Mouse (Mus musculus) embryonic facial prominence, embryonic 13.5 days (tissue): Measurements from ENCODE around the gene Elf4. TPM values are rescaled to one million over a fixed set of nuclear protein-coding genes. Genes with fewer than 3 reads are reported as not detected.

ENCODE experiments used
- ATAC-seq: fragments of 200-750 bp; cut with Nextera tagmentation; 2 replicates; pipeline ENCODE4 v1.8.0; 2017; ENCODE audit warnings: low read depth; ENCODE audit not compliant: insufficient number of reproducible peaks, insufficient read depth, low FRiP score, low TSS enrichment
- H3K27ac ChIP-seq: fragments of 300-500 bp; sonication (generic); 2 replicates; pipeline ENCODE4 v1.5.1; 2015; ENCODE audit warnings: moderate library complexity, mild to moderate bottlenecking, inconsistent platforms
- H3K27me3 ChIP-seq: fragments of 300-500 bp; sonication (generic); 2 replicates; pipeline ENCODE4 v1.6.1; 2015; ENCODE audit warnings: mild to moderate bottlenecking, inconsistent platforms
- H3K36me3 ChIP-seq: fragments of 300-500 bp; sonication (generic); 2 replicates; pipeline ENCODE4 v1.6.1; 2015; ENCODE audit warnings: mild to moderate bottlenecking, inconsistent platforms
- H3K4me1 ChIP-seq: fragments of 300-500 bp; sonication (generic); 2 replicates; pipeline ENCODE4 v1.6.1; 2015; ENCODE audit warnings: inconsistent platforms
- H3K4me2 ChIP-seq: fragments of 300-500 bp; sonication (generic); 2 replicates; pipeline ENCODE4 v1.6.1; 2015; ENCODE audit warnings: moderate library complexity, mild to moderate bottlenecking, inconsistent platforms
- H3K4me3 ChIP-seq: fragments of 300-500 bp; sonication (generic); 2 replicates; pipeline ENCODE4 v1.5.1; 2015; ENCODE audit warnings: mild to moderate bottlenecking, inconsistent platforms
- H3K9ac ChIP-seq: fragments of 300-500 bp; sonication (generic); 2 replicates; pipeline ENCODE4 v1.6.1; 2015; ENCODE audit warnings: mild to moderate bottlenecking, inconsistent platforms
- H3K9me3 ChIP-seq: fragments of 300-500 bp; sonication (generic); 2 replicates; pipeline ENCODE4 v1.6.1; 2016; ENCODE audit warnings: inconsistent platforms
- WGBS: fragments of 180-500 bp; shearing (Covaris S2); methylation state at CpG from one replicate; pipeline ENCODE4 v1.1.7; 2015; ENCODE audit warnings: mixed read lengths; 5-methylcytosine and 5-hydroxymethylcytosine counted together
- polyA plus RNA-seq: library from polyadenylated mRNA; unstranded; fragments of >200 nt; fragmentation: Nextera tagmentation; extraction: Ambion mirVana; gene quantifications from 2 replicates; pipeline ENCODE4 v1.2.1, GENCODE M21; 2015

Elf4 gene
- polyA plus RNA-seq, 1 experiment from 2014 or later = 4.5 TPM

DNA sequence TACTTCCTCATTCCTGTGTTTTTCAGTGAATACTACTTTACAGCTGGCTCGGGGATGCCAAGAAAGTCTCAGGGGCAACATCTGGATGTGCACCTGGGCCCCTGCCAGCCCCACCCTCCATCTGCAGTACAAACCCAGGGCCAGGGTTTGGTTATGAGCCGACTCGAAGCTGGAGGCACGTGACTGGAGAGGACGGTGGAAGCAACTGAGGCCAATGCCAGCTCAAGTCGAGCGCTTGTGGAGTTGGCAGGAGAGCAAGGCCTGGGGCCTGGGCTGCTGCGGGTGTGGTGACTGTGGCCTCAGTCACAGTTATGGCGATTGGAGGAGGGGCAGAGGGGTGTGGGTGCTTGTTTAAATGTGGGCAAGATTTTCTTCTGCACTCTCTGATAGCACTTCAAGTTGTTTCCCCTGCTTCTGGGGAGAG, 27.4 kb downstream of the Elf4 start:
- no peak overlapping the region for H3K4me3 ChIP-seq
- no peaks in the 10 kb centered on the region for H3K27me3 ChIP-seq
- H3K4me1 ChIP-seq = peaks cover 9% of the 10 kb centered on the region
- H3K36me3 ChIP-seq = no peaks in the 10 kb centered on the region
- no peak overlapping the region for H3K9ac ChIP-seq
- H3K27ac ChIP-seq = no peak overlapping the region
- no peak for ATAC-seq
- no peak overlapping the region for H3K4me2 ChIP-seq
- WGBS = 60% methylated on average over 9 of the region's 9 CpGs
- no peaks in the 10 kb centered on the region for H3K9me3 ChIP-seq

DNA sequence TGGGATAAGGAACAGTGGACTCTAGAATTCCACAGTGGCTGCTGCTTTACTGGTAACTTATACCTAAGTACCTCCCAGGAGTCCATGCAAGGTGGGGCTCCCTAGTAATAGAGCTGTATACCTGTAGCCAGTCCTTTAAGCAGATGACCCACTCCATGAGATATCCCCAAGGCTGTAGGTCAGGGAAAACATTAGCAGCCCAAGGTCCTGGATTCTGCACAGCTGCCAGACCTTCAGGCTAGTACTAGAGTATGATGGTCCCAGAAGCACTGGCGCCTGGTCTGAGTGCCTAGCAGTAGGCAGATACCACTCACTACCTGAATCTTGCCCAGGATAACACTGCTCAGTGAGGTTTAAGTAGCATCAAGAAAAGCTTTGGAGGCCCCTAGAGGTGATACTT, 28.7 kb downstream of the Elf4 start:
- no peak overlapping the region for H3K4me2 ChIP-seq
- no peak overlapping the region for H3K4me3 ChIP-seq
- H3K27me3 ChIP-seq = no peaks in the 10 kb centered on the region
- no peak overlapping the region for H3K9ac ChIP-seq
- peaks cover 7% of the 10 kb centered on the region for H3K4me1 ChIP-seq
- ATAC-seq = no peak
- H3K9me3 ChIP-seq = no peaks in the 10 kb centered on the region
- no peak overlapping the region for H3K27ac ChIP-seq
- H3K36me3 ChIP-seq = no peaks in the 10 kb centered on the region
- 77% methylated on average over 1 of the region's 1 CpGs for WGBS

DNA sequence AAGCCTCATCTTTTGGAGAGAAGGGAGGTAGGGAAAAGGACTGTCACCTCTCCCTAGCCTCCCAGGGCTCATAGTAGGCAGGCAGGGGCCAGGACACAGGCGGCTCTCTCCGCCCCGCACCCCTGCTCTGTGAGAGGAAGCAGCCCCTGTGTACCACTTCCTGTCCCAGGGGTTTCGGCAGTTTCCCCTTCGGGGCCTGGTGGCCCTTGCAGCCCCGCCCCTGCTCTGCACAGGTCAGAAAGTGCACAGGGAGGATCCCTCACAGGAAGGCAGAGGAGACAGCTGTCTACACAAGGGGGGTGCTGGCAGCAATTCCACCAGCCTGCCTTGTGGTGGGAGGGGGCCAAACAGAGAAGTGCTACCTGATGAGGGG, 29.4 kb downstream of the Elf4 start:
- Histone ChIP-seq H3K4me3 (no peak overlapping the region), H3K36me3 (no peaks in the 10 kb centered on the region), H3K4me1 (no peaks in the 10 kb centered on the region), H3K9me3 (no peaks in the 10 kb centered on the region), H3K27ac (no peak overlapping the region), H3K4me2 (no peak overlapping the region), H3K27me3 (no peaks in the 10 kb centered on the region), H3K9ac (no peak overlapping the region)
- no peak for ATAC-seq
- 30% methylated on average over 6 of the region's 6 CpGs for WGBS

DNA sequence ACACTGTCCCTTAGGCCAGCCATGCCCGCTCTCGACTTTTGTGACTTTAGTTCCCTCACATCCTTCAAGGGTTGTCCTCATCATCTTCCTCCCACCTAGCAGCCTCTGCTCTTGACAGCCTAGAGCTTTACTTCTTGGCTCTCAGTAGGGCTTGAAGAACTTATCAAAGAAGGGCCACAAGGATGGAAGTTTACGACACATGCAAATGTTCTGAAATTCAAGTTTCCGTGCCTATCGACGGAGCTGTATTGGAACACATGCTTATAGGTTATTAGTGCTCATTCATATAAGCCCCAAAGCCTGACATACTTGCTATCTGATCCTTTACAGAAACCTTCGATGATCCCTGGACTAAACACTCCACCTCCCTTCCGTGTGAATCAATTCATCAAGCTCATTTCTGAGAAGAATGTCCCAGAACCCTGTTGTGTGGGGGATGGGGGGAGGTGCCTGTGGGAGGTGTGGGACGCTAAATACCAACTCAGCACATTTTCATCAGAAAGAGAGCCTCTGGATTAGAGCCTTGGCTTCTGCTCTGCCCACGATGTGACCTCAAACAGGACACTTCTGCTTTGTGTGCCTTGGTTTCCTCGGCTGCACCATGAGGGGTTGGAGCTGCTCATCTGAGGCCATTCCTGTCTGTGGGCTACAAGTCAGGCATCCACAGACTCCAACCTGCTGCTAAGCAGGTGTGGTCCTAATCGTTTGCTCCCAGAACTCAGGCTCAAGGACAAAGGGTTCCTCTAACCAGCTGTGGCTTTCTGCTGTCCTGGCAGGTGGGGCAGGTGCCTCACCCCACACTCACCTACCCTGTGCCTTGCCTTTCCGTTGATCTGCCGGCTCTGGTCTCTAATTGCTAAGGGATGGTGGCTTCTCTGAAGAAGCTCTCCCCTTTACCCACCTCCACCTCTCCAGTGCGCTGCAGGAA, 30.1 kb downstream of the Elf4 start:
- WGBS = 67% methylated on average over 15 of the region's 15 CpGs
- Histone ChIP-seq H3K9me3 (no peaks in the 10 kb centered on the region), H3K4me1 (no peaks in the 10 kb centered on the region), H3K4me2 (no peak overlapping the region), H3K9ac (no peak overlapping the region), H3K27ac (no peak overlapping the region), H3K27me3 (no peaks in the 10 kb centered on the region), H3K4me3 (no peak overlapping the region), H3K36me3 (no peaks in the 10 kb centered on the region)
- no peak for ATAC-seq

DNA sequence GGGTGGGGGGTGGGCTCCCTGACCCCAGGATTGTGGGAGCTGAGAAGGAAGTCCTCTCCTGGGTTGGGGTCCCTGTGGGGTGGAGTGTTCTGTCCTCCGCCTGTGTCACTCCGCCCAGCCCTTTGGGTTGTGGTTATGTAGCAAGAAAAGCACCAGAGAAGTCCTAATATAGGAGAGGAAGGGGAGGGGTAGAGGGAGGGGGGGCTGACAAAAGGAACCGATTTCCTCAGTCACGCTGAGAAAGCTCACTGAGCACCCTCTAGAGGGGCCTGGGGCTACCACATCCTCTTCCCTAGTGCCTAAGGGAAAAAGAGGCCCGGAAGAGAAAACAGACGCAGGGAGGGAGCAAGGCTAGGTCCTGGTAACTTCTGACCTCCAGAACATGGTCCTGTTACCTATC, 33.4 kb downstream of the Elf4 start:
- no peak overlapping the region for H3K27ac ChIP-seq
- H3K4me1 ChIP-seq = 0 out of 2 replicates have a peak, but pooled peaks cover under 1% of the 10 kb centered on the region
- ATAC-seq = no peak
- no peak overlapping the region for H3K9ac ChIP-seq
- no peaks in the 10 kb centered on the region for H3K36me3 ChIP-seq
- H3K27me3 ChIP-seq = no peaks in the 10 kb centered on the region
- no peak overlapping the region for H3K4me2 ChIP-seq
- WGBS = 47% methylated on average over 6 of the region's 6 CpGs
- no peak overlapping the region for H3K4me3 ChIP-seq
- H3K9me3 ChIP-seq = no peaks in the 10 kb centered on the region

DNA sequence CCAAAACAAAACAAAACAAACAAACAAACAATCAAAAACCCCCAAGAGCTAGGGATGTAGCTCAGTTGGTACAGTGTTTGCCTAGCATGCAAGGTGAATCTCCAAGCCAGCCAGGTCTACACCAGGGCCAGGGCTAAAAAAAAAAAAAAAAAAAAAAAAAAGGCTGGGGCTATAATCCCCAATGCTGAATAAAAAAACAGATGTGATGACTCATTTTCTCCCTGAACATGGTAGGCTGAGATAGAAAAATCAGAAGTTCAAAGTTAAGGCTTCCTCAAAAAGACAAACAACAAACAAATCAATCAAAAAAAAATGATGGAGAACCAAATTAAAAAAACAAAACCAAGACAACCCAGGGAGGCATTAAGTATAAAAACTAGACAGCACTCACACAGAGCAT, 33.8 kb downstream of the Elf4 start:
- no peaks in the 10 kb centered on the region for H3K36me3 ChIP-seq
- H3K27ac ChIP-seq = no peak overlapping the region
- H3K9ac ChIP-seq = no peak overlapping the region
- no peak overlapping the region for H3K4me2 ChIP-seq
- peaks cover 4% of the 10 kb centered on the region; the same call in 1 of the 2 replicates for H3K4me1 ChIP-seq
- no peak for ATAC-seq
- no peaks in the 10 kb centered on the region for H3K27me3 ChIP-seq
- no peak overlapping the region for H3K4me3 ChIP-seq
- H3K9me3 ChIP-seq = no peaks in the 10 kb centered on the region

DNA sequence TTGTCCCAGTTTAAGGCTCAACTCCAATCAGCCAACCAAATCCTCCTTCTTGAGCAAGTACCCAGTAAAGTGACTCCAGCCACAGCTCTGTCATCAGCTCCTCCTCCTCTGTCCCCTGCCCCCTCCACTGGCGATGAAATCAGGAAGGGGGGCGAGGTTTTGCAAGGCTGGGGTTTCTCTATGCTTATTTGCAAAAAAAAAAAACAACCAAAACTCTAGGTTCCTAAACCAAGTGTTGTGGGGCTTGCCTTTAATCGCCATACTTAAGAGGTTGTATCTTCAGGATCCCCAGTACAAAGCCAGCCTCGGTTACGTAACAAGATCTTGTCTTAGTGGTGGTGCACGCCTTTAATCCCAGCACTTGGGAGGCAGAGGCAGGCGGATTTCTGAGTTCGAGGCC, 34.3 kb downstream of the Elf4 start:
- Histone ChIP-seq H3K4me3 (no peak overlapping the region), H3K4me1 (peaks cover 4% of the 10 kb centered on the region; the same call in 1 of the 2 replicates), H3K27ac (no peak overlapping the region), H3K9me3 (no peaks in the 10 kb centered on the region), H3K27me3 (no peaks in the 10 kb centered on the region), H3K36me3 (no peaks in the 10 kb centered on the region), H3K4me2 (no peak overlapping the region), H3K9ac (no peak overlapping the region)
- no peak for ATAC-seq
- 79% methylated on average over 8 of the region's 8 CpGs for WGBS

DNA sequence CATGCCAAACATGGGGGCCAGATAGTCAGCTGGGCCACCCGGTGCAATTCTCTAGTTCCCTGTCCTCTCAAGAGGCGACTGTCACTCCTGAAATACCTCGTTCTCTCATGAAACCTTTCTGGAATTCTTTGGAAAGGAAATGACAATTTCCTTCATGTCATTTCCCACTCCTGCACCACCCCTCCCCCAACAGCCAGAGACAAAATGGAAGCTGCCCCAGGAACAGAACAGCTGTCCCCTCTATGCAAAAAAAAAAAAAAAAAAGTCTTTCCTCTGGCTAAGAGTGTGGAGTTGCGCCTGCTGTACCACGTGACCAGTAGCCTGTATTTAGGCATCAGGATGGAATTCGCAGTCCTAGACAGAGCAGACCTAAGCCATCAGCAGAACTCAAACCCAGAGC, 34.7 kb downstream of the Elf4 start:
- peaks cover 4% of the 10 kb centered on the region; the same call in 1 of the 2 replicates for H3K4me1 ChIP-seq
- 70% methylated on average over 6 of the region's 6 CpGs for WGBS
- H3K4me3 ChIP-seq = no peak overlapping the region
- H3K27ac ChIP-seq = no peak overlapping the region
- no peak overlapping the region for H3K4me2 ChIP-seq
- no peaks in the 10 kb centered on the region for H3K36me3 ChIP-seq
- H3K9ac ChIP-seq = no peak overlapping the region
- no peaks in the 10 kb centered on the region for H3K9me3 ChIP-seq
- no peaks in the 10 kb centered on the region for H3K27me3 ChIP-seq
- ATAC-seq = no peak

DNA sequence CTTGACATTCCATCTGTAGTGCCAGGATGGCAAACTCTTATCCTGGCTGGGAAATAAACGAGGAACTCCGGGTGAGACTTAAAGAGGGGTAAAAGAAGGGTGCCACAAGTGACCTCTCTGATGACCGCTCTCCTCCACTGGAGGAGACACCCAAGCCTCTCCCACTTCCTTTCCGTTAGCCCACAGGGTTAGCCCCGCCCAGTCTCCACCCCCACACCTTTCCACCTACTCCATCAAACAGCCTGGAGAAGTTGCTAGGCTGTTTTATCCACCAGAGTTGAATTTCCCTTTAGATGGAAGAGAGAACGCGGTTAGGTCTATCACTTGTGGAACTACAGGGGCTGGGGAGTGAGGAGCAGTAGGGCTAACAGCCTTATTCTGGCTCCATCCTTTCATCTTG, 37.7 kb downstream of the Elf4 start:
- 61% methylated on average over 7 of the region's 7 CpGs for WGBS

DNA sequence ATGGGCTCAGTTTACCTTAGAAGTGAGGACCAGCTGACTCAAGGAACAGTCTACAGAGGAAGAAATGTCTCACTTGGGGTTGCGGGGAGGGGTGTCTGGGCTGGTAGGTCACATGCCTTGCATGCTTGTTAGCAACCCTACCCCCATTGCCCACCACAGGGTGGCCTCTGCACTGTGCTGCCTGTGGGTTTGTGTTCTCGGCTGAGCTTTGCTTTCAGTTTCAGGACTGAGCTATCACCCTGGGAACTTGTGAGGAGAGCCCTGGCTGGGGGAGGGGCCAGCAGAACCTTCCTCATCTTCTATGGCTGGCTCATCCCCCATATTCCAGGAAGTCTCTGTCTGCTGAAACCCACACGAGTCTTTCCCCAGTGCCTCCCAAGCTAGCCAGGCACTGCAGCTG, 38.3 kb downstream of the Elf4 start:
- 0 out of 2 replicates have a peak overlapping the region, but pooled peaks have one; percentile 7 for H3K4me2 ChIP-seq
- no peak overlapping the region for H3K9ac ChIP-seq
- no peak for ATAC-seq
- H3K36me3 ChIP-seq = no peaks in the 10 kb centered on the region
- no peak overlapping the region for H3K4me3 ChIP-seq
- WGBS = 46% methylated on average over 3 of the region's 3 CpGs
- no peaks in the 10 kb centered on the region for H3K27me3 ChIP-seq
- H3K4me1 ChIP-seq = peaks cover 4% of the 10 kb centered on the region; the same call in 1 of the 2 replicates
- no peaks in the 10 kb centered on the region for H3K9me3 ChIP-seq
- H3K27ac ChIP-seq = no peak overlapping the region

More for the DNA sequence above, 37.7 kb downstream of the Elf4 start:
- no peak overlapping the region for H3K27ac ChIP-seq
- no peaks in the 10 kb centered on the region for H3K9me3 ChIP-seq
- no peak for ATAC-seq
- no peak overlapping the region for H3K9ac ChIP-seq
- peaks cover 4% of the 10 kb centered on the region; the same call in 1 of the 2 replicates for H3K4me1 ChIP-seq
- no peaks in the 10 kb centered on the region for H3K36me3 ChIP-seq
- no peak overlapping the region for H3K4me2 ChIP-seq
- no peaks in the 10 kb centered on the region for H3K27me3 ChIP-seq
- no peak overlapping the region for H3K4me3 ChIP-seq

DNA sequence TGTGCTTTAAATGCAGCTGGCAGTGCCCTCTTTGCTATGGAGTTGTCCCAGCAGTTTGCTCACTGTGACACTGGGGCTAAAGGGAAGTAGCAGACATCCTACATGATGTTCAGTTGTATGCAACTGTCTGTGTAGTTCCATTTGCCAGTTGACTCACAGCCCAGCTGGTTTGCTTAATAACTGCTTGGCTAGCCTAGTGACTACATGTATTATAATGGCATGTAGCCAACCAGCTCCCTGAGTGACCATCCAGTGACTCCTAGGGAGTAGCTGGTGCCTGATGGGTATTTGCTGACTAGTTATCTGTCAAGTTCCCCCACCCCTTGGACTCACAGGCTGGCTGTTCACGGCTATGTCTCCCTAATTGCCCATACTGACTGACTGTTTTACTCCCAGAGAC, 39.3 kb downstream of the Elf4 start:
- H3K4me1 ChIP-seq = peaks cover 4% of the 10 kb centered on the region; the same call in 1 of the 2 replicates
- no peaks in the 10 kb centered on the region for H3K36me3 ChIP-seq
- H3K4me2 ChIP-seq = no peak overlapping the region
- 68% methylated on average over 1 of the region's 1 CpGs for WGBS
- H3K27me3 ChIP-seq = no peaks in the 10 kb centered on the region
- no peaks in the 10 kb centered on the region for H3K9me3 ChIP-seq
- no peak for ATAC-seq
- no peak overlapping the region for H3K4me3 ChIP-seq
- no peak overlapping the region for H3K27ac ChIP-seq
- H3K9ac ChIP-seq = no peak overlapping the region

DNA sequence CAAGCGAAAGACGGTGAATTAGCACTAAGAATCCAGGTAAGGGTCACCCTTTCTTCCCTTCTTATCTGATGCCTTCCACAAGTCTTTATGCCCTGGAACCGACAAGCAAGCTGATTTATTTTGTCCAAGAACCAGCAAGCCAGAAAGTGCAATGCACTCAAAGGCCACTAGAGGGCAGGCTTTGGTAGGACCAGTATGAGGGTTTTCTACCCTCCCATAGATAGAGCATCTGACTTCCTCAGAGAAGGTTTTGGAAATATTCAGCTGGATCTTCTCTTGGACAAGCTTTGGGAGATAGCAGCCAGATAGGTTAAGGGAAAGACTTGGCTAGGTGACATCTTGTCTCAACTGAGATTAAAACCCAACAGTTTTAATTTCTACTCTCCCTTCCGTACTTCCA, 39.9 kb downstream of the Elf4 start:
- 39% methylated on average over 4 of the region's 4 CpGs for WGBS

More for the DNA sequence above, 39.9 kb downstream of the Elf4 start:
- Histone ChIP-seq H3K9me3 (no peaks in the 10 kb centered on the region), H3K9ac (no peak overlapping the region), H3K4me3 (no peak overlapping the region), H3K4me2 (no peak overlapping the region), H3K27ac (no peak overlapping the region), H3K27me3 (no peaks in the 10 kb centered on the region), H3K36me3 (no peaks in the 10 kb centered on the region), H3K4me1 (peaks cover 4% of the 10 kb centered on the region; the same call in 1 of the 2 replicates)
- ATAC-seq = no peak
